Mouse (Mus musculus) midbrain, embryonic 13.5 days (tissue): ENCODE results near the gene Asf1b. TPM values are rescaled to one million over a fixed set of nuclear protein-coding genes. Genes with fewer than 3 reads are reported as not detected.

Experiments used
- ATAC-seq: fragments of 200-750 bp; cut with Nextera tagmentation; 2 replicates; pipeline ENCODE4 v1.8.0; 2017; ENCODE audit warnings: mild to moderate bottlenecking, moderate TSS enrichment, moderate library complexity
- H3K27ac ChIP-seq: fragments of 300-500 bp; sonication (generic); 2 replicates; pipeline ENCODE4 v1.5.1; 2015; ENCODE audit warnings: inconsistent platforms, mild to moderate bottlenecking, moderate library complexity
- H3K27me3 ChIP-seq: fragments of 300-500 bp; sonication (generic); 2 replicates; pipeline ENCODE4 v1.6.1; 2015; ENCODE audit warnings: mild to moderate bottlenecking, inconsistent platforms
- H3K36me3 ChIP-seq: fragments of 300-500 bp; sonication (generic); 2 replicates; pipeline ENCODE4 v1.6.1; 2015; ENCODE audit warnings: mild to moderate bottlenecking, inconsistent platforms
- H3K4me1 ChIP-seq: fragments of 300-500 bp; sonication (generic); replicated peaks from 2 replicates; pipeline ENCODE4 v1.6.1; 2015; ENCODE audit warnings: inconsistent platforms
- H3K4me2 ChIP-seq: fragments of 300-500 bp; sonication (generic); replicated peaks from 2 replicates; pipeline ENCODE4 v1.6.1; 2015; ENCODE audit warnings: moderate library complexity, mild to moderate bottlenecking, inconsistent platforms
- H3K4me3 ChIP-seq: fragments of 300-500 bp; sonication (generic); replicated peaks from 2 replicates; pipeline ENCODE4 v1.5.1; 2015; ENCODE audit warnings: mild to moderate bottlenecking, inconsistent platforms
- H3K9ac ChIP-seq: fragments of 300-500 bp; sonication (generic); replicated peaks from 2 replicates; pipeline ENCODE4 v1.6.1; 2015; ENCODE audit warnings: mild to moderate bottlenecking, inconsistent platforms
- H3K9me3 ChIP-seq: fragments of 300-500 bp; sonication (generic); 2 replicates; pipeline ENCODE4 v1.6.1; 2016; ENCODE audit warnings: mild to moderate bottlenecking, inconsistent platforms
- WGBS: fragments of 180-500 bp; shearing (Covaris S2); methylation state at CpG from one replicate; pipeline ENCODE4 v1.1.7; 2015; 5-methylcytosine and 5-hydroxymethylcytosine counted together
- polyA plus RNA-seq: library from polyadenylated mRNA; unstranded; fragments of >200 nt; fragmentation: Nextera tagmentation; extraction: Ambion mirVana; gene quantifications from 2 replicates; pipeline ENCODE4 v1.2.1, GENCODE M21; 2015

Gene Asf1b
- polyA plus RNA-seq, 1 experiment from 2014 or later, result 25.0 TPM

GRCm38 (mm10) chr8:83926266-83926665 lies 29.0 kb upstream of the Asf1b start:
- no peak overlapping the region for H3K27ac ChIP-seq
- no peak overlapping the region for H3K9ac ChIP-seq
- 71% methylated on average over 7 of the region's 7 CpGs for WGBS
- H3K9me3 ChIP-seq, result no peaks in the 10 kb centered on the region
- H3K36me3 ChIP-seq, result peaks cover 95% of the 10 kb centered on the region
- ATAC-seq, result no peak
- H3K4me1 ChIP-seq, result no peaks in the 10 kb centered on the region
- no peak overlapping the region for H3K4me3 ChIP-seq
- H3K27me3 ChIP-seq, result no peaks in the 10 kb centered on the region
- H3K4me2 ChIP-seq, result no peak overlapping the region

- Histone ChIP-seq H3K9me3 (no peaks in the 10 kb centered on the region), H3K4me1 (no peaks in the 10 kb centered on the region), H3K9ac (no peak overlapping the region), H3K4me3 (no peak overlapping the region), H3K4me2 (no peak overlapping the region), H3K27me3 (no peaks in the 10 kb centered on the region), H3K36me3 (peaks cover 100% of the 10 kb centered on the region), H3K27ac (no peak overlapping the region)
- no peak for ATAC-seq
- WGBS, result 88% methylated on average over 5 of the region's 5 CpGs
Measured at GRCm38 (mm10) chr8:83934222-83934621, 21.1 kb upstream of the Asf1b start.

GRCm38 (mm10) chr8:83934994-83935393 lies 20.3 kb upstream of the Asf1b start:
- Histone ChIP-seq H3K4me3 (no peak overlapping the region), H3K9ac (no peak overlapping the region), H3K4me2 (no peak overlapping the region), H3K27ac (no peak overlapping the region), H3K27me3 (no peaks in the 10 kb centered on the region), H3K9me3 (no peaks in the 10 kb centered on the region), H3K4me1 (no peaks in the 10 kb centered on the region), H3K36me3 (peaks cover 99% of the 10 kb centered on the region)
- no peak for ATAC-seq
- WGBS, result 85% methylated on average over 2 of the region's 2 CpGs

GRCm38 (mm10) chr8:83935435-83935834 lies 19.9 kb upstream of the Asf1b start:
- H3K4me3 ChIP-seq, result no peak overlapping the region
- H3K9me3 ChIP-seq, result no peaks in the 10 kb centered on the region
- peaks cover 99% of the 10 kb centered on the region for H3K36me3 ChIP-seq
- ATAC-seq, result no peak
- H3K27me3 ChIP-seq, result no peaks in the 10 kb centered on the region
- H3K27ac ChIP-seq, result no peak overlapping the region
- WGBS, result 93% methylated on average over 8 of the region's 8 CpGs
- H3K9ac ChIP-seq, result no peak overlapping the region
- no peaks in the 10 kb centered on the region for H3K4me1 ChIP-seq
- H3K4me2 ChIP-seq, result no peak overlapping the region

GRCm38 (mm10) chr8:83937645-83938044 lies 17.7 kb upstream of the Asf1b start:
- ATAC-seq, result no peak
- no peaks in the 10 kb centered on the region for H3K27me3 ChIP-seq
- H3K4me2 ChIP-seq, result no peak overlapping the region
- no peak overlapping the region for H3K9ac ChIP-seq
- H3K4me1 ChIP-seq, result no peaks in the 10 kb centered on the region
- peaks cover 77% of the 10 kb centered on the region for H3K36me3 ChIP-seq
- H3K27ac ChIP-seq, result no peak overlapping the region
- H3K9me3 ChIP-seq, result no peaks in the 10 kb centered on the region
- no peak overlapping the region for H3K4me3 ChIP-seq
- WGBS, result 91% methylated on average over 7 of the region's 7 CpGs

- Histone ChIP-seq H3K4me3 (no peak overlapping the region), H3K27me3 (no peaks in the 10 kb centered on the region), H3K27ac (no peak overlapping the region), H3K36me3 (peaks cover 70% of the 10 kb centered on the region), H3K9me3 (no peaks in the 10 kb centered on the region), H3K4me1 (no peaks in the 10 kb centered on the region), H3K4me2 (no peak overlapping the region), H3K9ac (no peak overlapping the region)
- 93% methylated on average over 15 of the region's 15 CpGs for WGBS
- no peak for ATAC-seq
Measured at GRCm38 (mm10) chr8:83938330-83938729, 17.0 kb upstream of the Asf1b start.

- Histone ChIP-seq H3K9ac (no peak overlapping the region), H3K36me3 (peaks cover 42% of the 10 kb centered on the region), H3K4me2 (no peak overlapping the region), H3K4me3 (no peak overlapping the region), H3K4me1 (no peaks in the 10 kb centered on the region), H3K27me3 (no peaks in the 10 kb centered on the region), H3K27ac (no peak overlapping the region), H3K9me3 (no peaks in the 10 kb centered on the region)
- 82% methylated on average over 6 of the region's 6 CpGs for WGBS
- ATAC-seq, result no peak
Measured at GRCm38 (mm10) chr8:83941066-83941677, 14.1 kb upstream of the Asf1b start.

GRCm38 (mm10) chr8:83942446-83942845 lies 12.9 kb upstream of the Asf1b start:
- H3K36me3 ChIP-seq, result peaks cover 29% of the 10 kb centered on the region
- H3K4me2 ChIP-seq, result no peak overlapping the region
- H3K9me3 ChIP-seq, result no peaks in the 10 kb centered on the region
- no peak overlapping the region for H3K9ac ChIP-seq
- no peak overlapping the region for H3K27ac ChIP-seq
- no peak for ATAC-seq
- no peaks in the 10 kb centered on the region for H3K27me3 ChIP-seq
- no peaks in the 10 kb centered on the region for H3K4me1 ChIP-seq
- 75% methylated on average over 1 of the region's 1 CpGs for WGBS
- no peak overlapping the region for H3K4me3 ChIP-seq

- Histone ChIP-seq H3K4me2 (no peak overlapping the region), H3K27ac (no peak overlapping the region), H3K4me1 (no peaks in the 10 kb centered on the region), H3K4me3 (no peak overlapping the region), H3K9me3 (no peaks in the 10 kb centered on the region), H3K9ac (no peak overlapping the region), H3K36me3 (no peaks in the 10 kb centered on the region), H3K27me3 (no peaks in the 10 kb centered on the region)
- 67% methylated on average over 3 of the region's 3 CpGs for WGBS
- ATAC-seq, result no peak
Measured at GRCm38 (mm10) chr8:83945540-83945939, 9.8 kb upstream of the Asf1b start.

GRCm38 (mm10) chr8:83954749-83955105 lies 580 bp upstream of the Asf1b start:
- no peak for ATAC-seq
- Histone ChIP-seq H3K36me3 (no peaks in the 10 kb centered on the region), H3K9ac (peak overlapping the region; percentile 61), H3K4me1 (peaks cover 18% of the 10 kb centered on the region), H3K27ac (peak overlapping the region; percentile 64; the same call in 1 of the 2 replicates), H3K4me3 (peak overlapping the region; percentile 61), H3K9me3 (no peaks in the 10 kb centered on the region), H3K4me2 (peak overlapping the region; percentile 93), H3K27me3 (no peaks in the 10 kb centered on the region)
- WGBS, result 1% methylated on average over 14 of the region's 14 CpGs

GRCm38 (mm10) chr8:83955958-83956218 lies 581 bp downstream of the Asf1b start:
- no peak for ATAC-seq
- peak overlapping the region; percentile 59 for H3K9ac ChIP-seq
- WGBS, result under 1% methylated on average over 15 of the region's 15 CpGs

GRCm38 (mm10) chr8:83956789-83957188 lies 1.5 kb downstream of the Asf1b start:
- H3K9me3 ChIP-seq, result no peaks in the 10 kb centered on the region
- H3K4me1 ChIP-seq, result peaks cover 18% of the 10 kb centered on the region
- no peaks in the 10 kb centered on the region for H3K27me3 ChIP-seq
- no peaks in the 10 kb centered on the region for H3K36me3 ChIP-seq
- no peak overlapping the region for H3K27ac ChIP-seq
- no peak for ATAC-seq
- H3K4me3 ChIP-seq, result peak overlapping the region; percentile 61
- peak overlapping the region; percentile 93 for H3K4me2 ChIP-seq
- no peak overlapping the region for H3K9ac ChIP-seq
- whole genome bisulfite sequencing, result 10% methylated on average over 1 of the region's 1 CpGs

More at GRCm38 (mm10) chr8:83955958-83956218, 581 bp downstream of the Asf1b start:
- Histone ChIP-seq H3K4me2 (peak overlapping the region; percentile 93), H3K4me3 (peak overlapping the region; percentile 61), H3K27me3 (no peaks in the 10 kb centered on the region), H3K36me3 (no peaks in the 10 kb centered on the region), H3K27ac (no peak overlapping the region), H3K9me3 (no peaks in the 10 kb centered on the region), H3K4me1 (peaks cover 18% of the 10 kb centered on the region)

- no peak overlapping the region for H3K4me2 ChIP-seq
- no peaks in the 10 kb centered on the region for H3K9me3 ChIP-seq
- H3K4me1 ChIP-seq, result no peaks in the 10 kb centered on the region
- peaks cover 15% of the 10 kb centered on the region for H3K36me3 ChIP-seq
- no peak overlapping the region for H3K4me3 ChIP-seq
- 90% methylated on average over 5 of the region's 5 CpGs for WGBS
- H3K27me3 ChIP-seq, result no peaks in the 10 kb centered on the region
- no peak overlapping the region for H3K9ac ChIP-seq
- ATAC-seq, result no peak
- H3K27ac ChIP-seq, result no peak overlapping the region
Measured at GRCm38 (mm10) chr8:83964015-83964765, 8.9 kb downstream of the Asf1b start.
